Mouse (Mus musculus): ENCODE measurements at regions not wholly inside any gene's neighbourhood (a gene's known extent, or its start where the extent isn't known, plus 50 kb on each side); places are given as distances from the start of the nearest gene placed in this dataset.

DNA sequence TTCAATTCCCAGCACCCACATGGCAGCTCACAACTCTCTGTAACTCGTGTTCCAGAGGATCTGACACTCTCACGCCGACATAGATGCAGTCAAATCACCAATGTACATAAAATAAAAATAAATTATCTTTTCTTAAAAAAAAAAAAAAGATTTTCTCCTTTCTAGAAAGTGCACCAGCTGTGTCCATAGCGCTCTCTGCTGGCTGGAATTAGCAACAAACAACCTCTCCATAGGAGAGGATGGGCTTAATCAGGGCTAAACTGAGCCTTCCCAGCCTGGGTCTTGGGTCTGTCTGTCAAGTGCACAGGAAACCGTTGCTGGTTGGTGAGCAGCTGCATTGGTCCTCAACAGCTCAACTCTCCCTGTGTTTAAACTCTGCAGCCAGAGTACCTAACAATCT, 247.8 kb downstream of the Suds3 start:
- TF ChIP-seq EP300 (IDR thresholded peaks at IDR 0.05): no peak
- no peak for TF ChIP-seq CTCF (IDR thresholded peaks at IDR 0.05)
- no peak overlapping the region for H3K9ac ChIP-seq (replicated peaks; ENCODE audit: low read depth)
- H3K27me3 ChIP-seq (replicated peaks; ENCODE audit: insufficient read depth, low read length): no peaks in the 10 kb centered on the region
- DNase-seq (ENCODE audit: low spot score) (no peak), ATAC-seq (no peak)
- H3K27ac ChIP-seq (ENCODE audit: low read length): no peak overlapping the region
- no peak overlapping the region for H3K4me3 ChIP-seq (ENCODE audit: low read depth, low read length)
- H3K36me3 ChIP-seq (ENCODE audit: insufficient read depth, low read length): no peaks in the 10 kb centered on the region
- 64% methylated on average over 5 of the region's 5 CpGs for WGBS
- no peaks in the 10 kb centered on the region for H3K9me3 ChIP-seq (ENCODE audit: low read length)
- H3K4me1 ChIP-seq (ENCODE audit: insufficient read depth, low read depth, low read length): no peaks in the 10 kb centered on the region
- no peak overlapping the region for H3K4me2 ChIP-seq (replicated peaks; ENCODE audit: low read depth, low read length)

DNA sequence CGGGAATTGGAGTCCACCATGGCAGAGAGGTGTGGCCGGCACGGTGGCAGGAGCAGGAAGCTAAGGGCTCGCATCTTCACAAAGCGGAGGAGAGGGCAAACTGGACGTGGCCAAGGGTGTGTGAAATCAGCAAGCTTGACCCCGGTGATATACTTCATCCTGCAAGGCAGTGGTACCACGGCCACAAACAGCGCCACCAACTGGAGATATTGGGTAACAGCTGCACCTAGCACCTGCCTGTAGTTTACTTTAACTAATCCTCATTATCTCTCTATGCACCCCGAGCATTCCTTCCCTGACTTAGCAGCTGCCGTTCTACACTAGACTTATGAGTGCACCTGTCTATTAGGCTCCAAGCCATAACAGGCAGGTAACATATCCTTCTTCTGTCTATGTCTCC, 251.6 kb downstream of the Suds3 start:
- Histone ChIP-seq H3K4me2 (replicated peaks; ENCODE audit: low read depth, low read length) (no peak overlapping the region), H3K36me3 (ENCODE audit: insufficient read depth, low read length) (no peaks in the 10 kb centered on the region), H3K27me3 (replicated peaks; ENCODE audit: insufficient read depth, low read length) (no peaks in the 10 kb centered on the region), H3K27ac (ENCODE audit: low read length) (no peak overlapping the region), H3K4me1 (ENCODE audit: insufficient read depth, low read depth, low read length) (no peaks in the 10 kb centered on the region), H3K4me3 (ENCODE audit: low read depth, low read length) (no peak overlapping the region), H3K9me3 (ENCODE audit: low read length) (no peaks in the 10 kb centered on the region), H3K9ac (replicated peaks; ENCODE audit: low read depth) (no peak overlapping the region)
- TF ChIP-seq CTCF (IDR thresholded peaks at IDR 0.05) (no peak), EP300 (IDR thresholded peaks at IDR 0.05) (no peak)
- DNase-seq (ENCODE audit: low spot score): no peak
- no peak for ATAC-seq
- 83% methylated on average over 11 of the region's 11 CpGs for WGBS

- DNase-seq (ENCODE audit: low spot score): no peak
- WGBS: 87% methylated on average over 7 of the region's 7 CpGs
Measured at GRCm38 (mm10) chr5:116852691-116853090, 261.1 kb upstream of the Srrm4 start.

DNA sequence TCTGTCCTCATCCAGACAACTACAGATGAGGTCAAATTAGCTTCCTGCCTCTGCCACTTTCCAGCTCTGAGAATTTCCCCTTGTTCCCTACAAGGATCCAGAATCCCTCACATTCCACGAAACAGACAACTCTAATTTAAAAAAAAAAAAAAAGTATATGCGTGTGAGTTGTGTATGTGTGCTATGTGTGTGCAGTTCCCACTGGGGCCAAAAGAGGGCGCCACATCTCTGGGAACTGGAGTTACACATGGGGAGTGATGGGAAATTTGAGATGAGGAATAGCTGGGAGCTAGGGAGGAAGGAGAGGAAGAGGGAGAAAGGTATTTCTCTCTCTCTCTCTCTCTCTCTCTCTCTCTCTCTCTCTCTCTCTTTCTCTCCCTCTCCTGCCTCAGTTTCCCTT, 240.3 kb upstream of the Srrm4 start:
- Histone ChIP-seq H3K4me3 (ENCODE audit: low read depth, low read length) (no peak overlapping the region), H3K4me2 (replicated peaks; ENCODE audit: low read depth, low read length) (no peak overlapping the region), H3K4me1 (ENCODE audit: insufficient read depth, low read depth, low read length) (no peaks in the 10 kb centered on the region), H3K27ac (ENCODE audit: low read length) (no peak overlapping the region), H3K9me3 (ENCODE audit: low read length) (no peaks in the 10 kb centered on the region; the same call in 1 of the 2 replicates), H3K27me3 (replicated peaks; ENCODE audit: insufficient read depth, low read length) (no peaks in the 10 kb centered on the region), H3K36me3 (ENCODE audit: insufficient read depth, low read length) (no peaks in the 10 kb centered on the region), H3K9ac (replicated peaks; ENCODE audit: low read depth) (no peak overlapping the region)
- 58% methylated on average over 3 of the region's 3 CpGs for WGBS
- ATAC-seq: no peak
- DNase-seq (ENCODE audit: low spot score): no peak
- TF ChIP-seq EP300 (IDR thresholded peaks at IDR 0.05): no peak
- TF ChIP-seq CTCF (IDR thresholded peaks at IDR 0.05): no peak

More at GRCm38 (mm10) chr5:116852691-116853090, 261.1 kb upstream of the Srrm4 start:
- Histone ChIP-seq H3K4me2 (replicated peaks; ENCODE audit: low read depth, low read length) (no peak overlapping the region), H3K9me3 (ENCODE audit: low read length) (no peaks in the 10 kb centered on the region), H3K36me3 (ENCODE audit: insufficient read depth, low read length) (no peaks in the 10 kb centered on the region), H3K27me3 (replicated peaks; ENCODE audit: insufficient read depth, low read length) (no peaks in the 10 kb centered on the region), H3K4me3 (ENCODE audit: low read depth, low read length) (no peak overlapping the region), H3K9ac (replicated peaks; ENCODE audit: low read depth) (no peak overlapping the region), H3K4me1 (ENCODE audit: insufficient read depth, low read depth, low read length) (no peaks in the 10 kb centered on the region), H3K27ac (ENCODE audit: low read length) (no peak overlapping the region)
- ATAC-seq: no peak
- no peak for TF ChIP-seq EP300 (IDR thresholded peaks at IDR 0.05)

GRCm38 (mm10) chr5:116829771-116830170, 238.2 kb upstream of the Srrm4 start:
- no peak for ATAC-seq
- TF ChIP-seq EP300 (IDR thresholded peaks at IDR 0.05): no peak
- TF ChIP-seq CTCF (IDR thresholded peaks at IDR 0.05): no peak
- Histone ChIP-seq H3K27ac (ENCODE audit: low read length) (no peak overlapping the region), H3K27me3 (replicated peaks; ENCODE audit: insufficient read depth, low read length) (no peaks in the 10 kb centered on the region), H3K9ac (replicated peaks; ENCODE audit: low read depth) (no peak overlapping the region), H3K4me2 (replicated peaks; ENCODE audit: low read depth, low read length) (no peak overlapping the region), H3K9me3 (ENCODE audit: low read length) (no peaks in the 10 kb centered on the region), H3K36me3 (ENCODE audit: insufficient read depth, low read length) (no peaks in the 10 kb centered on the region), H3K4me1 (ENCODE audit: insufficient read depth, low read depth, low read length) (no peaks in the 10 kb centered on the region), H3K4me3 (ENCODE audit: low read depth, low read length) (no peak overlapping the region)
- peak; percentile 44 for DNase-seq (ENCODE audit: low spot score)
- WGBS: 10% methylated on average over 11 of the region's 11 CpGs

DNA sequence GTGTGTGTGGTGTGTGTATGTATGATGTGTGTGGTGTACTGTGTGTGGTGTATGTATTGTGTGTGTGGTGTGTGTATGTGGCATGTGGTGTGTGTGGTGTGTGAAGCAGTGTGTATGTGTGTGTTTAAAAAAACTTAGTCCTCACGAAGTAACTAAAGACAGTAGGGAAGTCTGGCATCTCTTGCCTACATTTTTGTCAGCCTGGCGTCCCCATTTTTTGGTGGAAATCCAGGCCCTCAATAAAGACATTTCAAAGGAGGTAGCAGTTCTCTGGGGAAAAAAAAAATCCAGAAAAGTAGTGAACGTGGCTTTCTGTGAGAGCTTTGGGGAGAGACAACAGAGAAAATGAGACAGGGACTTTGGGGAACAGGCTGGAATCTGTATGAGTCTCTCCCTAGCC, 231.6 kb upstream of the Srrm4 start:
- no peak overlapping the region for H3K9ac ChIP-seq (replicated peaks; ENCODE audit: low read depth)
- ATAC-seq: no peak
- H3K27me3 ChIP-seq (replicated peaks; ENCODE audit: insufficient read depth, low read length): no peaks in the 10 kb centered on the region
- 67% methylated on average over 3 of the region's 3 CpGs for WGBS
- no peak overlapping the region for H3K4me3 ChIP-seq (ENCODE audit: low read depth, low read length)
- no peak overlapping the region for H3K4me2 ChIP-seq (replicated peaks; ENCODE audit: low read depth, low read length)
- no peaks in the 10 kb centered on the region for H3K9me3 ChIP-seq (ENCODE audit: low read length)
- H3K4me1 ChIP-seq (ENCODE audit: insufficient read depth, low read depth, low read length): no peaks in the 10 kb centered on the region
- no peaks in the 10 kb centered on the region for H3K36me3 ChIP-seq (ENCODE audit: insufficient read depth, low read length)
- TF ChIP-seq CTCF (IDR thresholded peaks at IDR 0.05) (no peak), EP300 (IDR thresholded peaks at IDR 0.05) (no peak)
- no peak overlapping the region for H3K27ac ChIP-seq (ENCODE audit: low read length)
- no peak for DNase-seq (ENCODE audit: low spot score)

GRCm38 (mm10) chr5:116822141-116822540, 230.5 kb upstream of the Srrm4 start:
- Histone ChIP-seq H3K9ac (replicated peaks; ENCODE audit: low read depth) (no peak overlapping the region), H3K27me3 (replicated peaks; ENCODE audit: insufficient read depth, low read length) (no peaks in the 10 kb centered on the region), H3K9me3 (ENCODE audit: low read length) (no peaks in the 10 kb centered on the region), H3K36me3 (ENCODE audit: insufficient read depth, low read length) (no peaks in the 10 kb centered on the region), H3K4me3 (ENCODE audit: low read depth, low read length) (no peak overlapping the region), H3K4me1 (ENCODE audit: insufficient read depth, low read depth, low read length) (no peaks in the 10 kb centered on the region), H3K27ac (ENCODE audit: low read length) (no peak overlapping the region), H3K4me2 (replicated peaks; ENCODE audit: low read depth, low read length) (no peak overlapping the region)
- WGBS: 25% methylated on average over 14 of the region's 14 CpGs
- TF ChIP-seq CTCF (IDR thresholded peaks at IDR 0.05) (no peak), EP300 (IDR thresholded peaks at IDR 0.05) (no peak)
- DNase-seq (ENCODE audit: low spot score): no peak
- ATAC-seq: no peak

All from lung, postnatal 0 days (tissue).